Mouse (Mus musculus) retina, embryonic 14.5 days (tissue): ENCODE data around the gene Zfp275.
"Not testable (repeated sequence)": the region's sequence is repeated elsewhere in the genome, so short reads cannot be mapped to it uniquely, and the experiment has no call there.

Experiments used
- DNase-seq: peaks from one replicate; pipeline ENCODE4 v3.0.0-alpha.2; 2015; ENCODE audit warnings: low spot score

The Zfp275 gene

GRCm38 (mm10) chrX:73342483-73342895 is at the start of gene Zfp275:
Gene Zfp275, plus strand, starts transcription at chrX:73342621.
- DNase-seq, result peak; percentile 75

GRCm38 (mm10) chrX:73292876-73293275 is 49.5 kb upstream of the Zfp275 start, which contains the start of the genes Xlr5a and Xlr5c:
Gene Xlr5a, minus strand, starts transcription at chrX:73292976.
Gene Xlr5c, minus strand, starts transcription at chrX:73292976.
- not testable (repeated sequence) for DNase-seq

DNA sequence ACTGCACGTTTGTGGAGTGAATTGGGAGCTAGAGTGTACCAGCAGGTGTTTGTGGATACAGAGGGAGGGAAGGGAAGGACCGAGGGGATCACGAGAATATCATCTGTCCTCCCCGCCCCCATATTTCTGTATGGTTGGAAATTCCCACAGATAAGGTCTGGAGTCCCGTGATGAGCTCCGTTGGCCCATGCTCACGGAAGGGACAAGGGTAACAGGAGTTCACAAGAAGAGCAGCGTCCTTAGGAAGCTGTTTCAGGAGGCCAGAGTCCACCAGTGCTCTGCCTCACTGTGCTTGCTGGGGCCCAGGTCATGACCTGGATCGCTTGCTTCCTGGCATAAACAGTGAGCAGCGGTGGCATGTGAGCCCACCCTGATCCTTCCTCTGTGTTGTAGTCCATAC is 46.7 kb upstream of the Zfp275 start:
- not testable (repeated sequence) for DNase-seq

GRCm38 (mm10) chrX:73312522-73312921 is 29.9 kb upstream of the Zfp275 start:
- peak; percentile 49 for DNase-seq

DNA sequence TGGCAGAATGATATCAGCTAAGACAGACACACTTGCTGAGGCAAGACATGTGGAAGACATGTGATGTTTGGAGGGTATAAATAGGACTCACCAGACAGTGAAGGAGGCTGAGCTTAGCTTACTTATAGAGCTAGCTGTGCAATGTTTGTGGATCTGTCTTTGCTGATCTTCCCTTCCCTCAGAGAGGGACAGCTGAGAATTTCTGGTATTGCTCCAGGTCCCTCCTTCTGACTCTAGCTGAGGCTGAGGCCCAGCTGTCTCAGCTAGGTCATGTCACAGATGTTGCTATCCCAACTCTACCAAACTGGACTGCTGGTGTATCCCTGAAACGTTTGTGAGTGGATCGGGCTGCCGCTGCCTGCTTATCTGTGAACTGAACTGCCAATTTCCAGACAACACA is 21.4 kb upstream of the Zfp275 start:
- no peak for DNase-seq

DNA sequence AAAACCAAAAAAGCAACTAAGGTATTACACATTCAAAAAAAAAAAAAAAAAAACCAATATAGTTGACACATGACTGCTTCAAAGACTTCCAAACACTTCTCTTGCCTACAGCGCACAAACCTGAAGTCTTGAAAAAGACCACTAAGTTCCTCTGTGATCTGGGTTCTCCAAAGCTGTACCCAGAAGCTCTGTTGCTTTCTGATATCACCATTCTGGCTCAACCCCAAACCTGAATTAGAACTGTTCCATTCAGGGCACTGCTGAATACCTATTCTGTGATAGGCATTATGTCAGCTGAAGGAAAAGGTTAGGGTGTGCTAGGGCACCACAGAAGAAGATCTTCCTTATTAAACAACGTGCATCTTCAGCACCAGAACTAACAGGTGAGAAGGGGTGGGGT is 15.2 kb upstream of the Zfp275 start:
- no peak for DNase-seq

GRCm38 (mm10) chrX:73333548-73333947 is 8.9 kb upstream of the Zfp275 start:
- no peak for DNase-seq

DNA sequence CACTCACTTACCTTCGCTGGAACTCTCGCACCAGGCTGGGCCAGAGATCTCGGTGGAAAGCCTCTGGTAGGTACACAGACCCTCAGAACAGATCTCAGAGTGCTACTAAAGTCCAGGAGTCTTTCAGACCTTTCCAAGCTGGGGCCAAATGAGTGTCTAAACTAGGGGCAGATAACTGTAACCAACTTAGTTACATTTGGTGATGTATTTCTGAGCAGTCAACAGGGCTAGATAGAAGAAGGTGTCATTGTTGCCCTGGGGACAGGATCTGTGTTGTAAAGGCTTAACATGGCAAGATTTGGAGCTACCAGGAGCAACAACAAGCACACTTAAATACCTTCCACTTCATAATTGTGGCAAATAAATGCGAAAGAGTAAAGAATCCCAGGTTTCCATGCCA is 5.7 kb upstream of the Zfp275 start, which contains the start of gene Gm45015:
Gm45015 (minus strand) TSS at position 101 of the 400 bp plus-strand sequence.
- DNase-seq, result no peak

DNA sequence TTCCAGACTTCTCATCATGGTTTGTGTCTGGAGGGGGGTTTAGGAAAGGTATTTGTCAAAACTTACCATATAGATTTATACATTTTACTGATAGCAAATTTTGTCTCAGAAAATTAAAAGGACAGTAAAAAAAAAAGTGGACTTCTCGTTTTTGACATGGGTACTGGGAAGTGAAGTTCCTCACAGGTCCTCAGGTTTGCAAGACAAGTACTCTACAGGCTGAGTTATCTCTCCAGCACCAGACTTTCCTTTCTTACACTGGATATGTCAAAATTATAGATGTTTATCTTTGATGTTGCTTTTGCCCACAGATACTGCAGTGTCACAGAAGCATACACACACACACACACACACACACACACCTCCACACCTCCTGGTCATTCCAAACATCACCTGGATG is 948 bp upstream of the Zfp275 start:
- DNase-seq, result no peak

- peak; percentile 1 for DNase-seq
Observed at GRCm38 (mm10) chrX:73342068-73342467, 353 bp upstream of the Zfp275 start.

- peak; percentile 31 for DNase-seq
Observed at GRCm38 (mm10) chrX:73342941-73343735, 717 bp downstream of the Zfp275 start.

GRCm38 (mm10) chrX:73343802-73344201 is 1.4 kb downstream of the Zfp275 start:
- no peak for DNase-seq

DNA sequence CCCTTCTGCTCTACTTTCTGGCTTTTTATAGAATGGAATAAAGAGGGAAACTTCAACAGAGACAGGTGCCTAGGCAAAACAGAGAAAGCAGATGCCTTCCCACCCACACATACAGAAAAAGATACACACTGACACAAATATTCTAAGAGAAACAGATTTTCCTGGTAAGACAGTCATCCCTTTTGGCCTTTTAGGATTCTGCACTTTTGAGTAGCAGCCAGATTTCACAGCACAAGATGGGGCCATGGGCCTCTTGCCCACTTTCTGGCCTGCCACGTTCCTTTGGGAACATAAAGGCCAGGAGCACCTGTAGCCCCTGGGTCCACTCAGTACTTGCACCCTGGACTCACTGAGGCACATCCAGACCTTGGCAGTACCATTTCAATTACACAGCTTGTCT is 1.9 kb downstream of the Zfp275 start:
- no peak for DNase-seq

DNA sequence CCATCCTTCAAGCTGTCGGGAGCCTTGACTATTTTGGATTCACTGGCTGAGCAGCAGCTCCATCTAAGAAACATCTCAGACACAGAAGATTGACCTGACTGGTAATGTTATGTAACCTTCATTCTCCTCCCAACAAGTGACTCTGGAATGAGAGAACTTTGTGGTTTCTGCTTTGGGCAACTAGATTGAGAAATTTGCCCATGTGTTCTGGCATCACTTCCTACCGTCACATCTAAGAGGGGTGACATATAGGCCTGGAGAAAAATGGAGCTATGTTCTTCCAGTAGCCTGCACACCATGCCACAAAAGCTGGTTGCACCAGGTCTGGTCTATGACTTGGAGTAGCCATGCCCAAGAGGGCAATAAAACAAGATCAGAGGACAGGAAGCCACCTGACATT is 13.7 kb downstream of the Zfp275 start:
- no peak for DNase-seq

DNA sequence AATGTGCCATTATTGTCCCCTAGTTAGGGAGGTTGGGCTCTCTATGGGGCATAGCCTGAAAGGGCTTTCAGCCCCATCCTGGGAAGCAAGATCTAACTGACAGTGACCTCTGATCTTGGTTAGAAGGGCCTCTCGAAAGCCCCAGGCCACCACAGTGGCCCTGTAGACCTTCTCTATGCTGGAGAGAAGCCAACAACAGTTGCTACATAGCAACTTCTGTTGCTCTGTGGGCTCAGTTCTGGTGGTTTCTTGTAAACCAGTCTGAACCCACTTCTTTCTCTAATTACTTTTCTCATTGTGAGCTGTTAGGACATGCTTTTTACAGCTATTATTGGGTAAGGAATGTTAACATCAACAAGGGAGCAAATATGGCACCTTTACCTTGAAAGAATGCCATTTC is 14.3 kb downstream of the Zfp275 start:
- no peak for DNase-seq

DNA sequence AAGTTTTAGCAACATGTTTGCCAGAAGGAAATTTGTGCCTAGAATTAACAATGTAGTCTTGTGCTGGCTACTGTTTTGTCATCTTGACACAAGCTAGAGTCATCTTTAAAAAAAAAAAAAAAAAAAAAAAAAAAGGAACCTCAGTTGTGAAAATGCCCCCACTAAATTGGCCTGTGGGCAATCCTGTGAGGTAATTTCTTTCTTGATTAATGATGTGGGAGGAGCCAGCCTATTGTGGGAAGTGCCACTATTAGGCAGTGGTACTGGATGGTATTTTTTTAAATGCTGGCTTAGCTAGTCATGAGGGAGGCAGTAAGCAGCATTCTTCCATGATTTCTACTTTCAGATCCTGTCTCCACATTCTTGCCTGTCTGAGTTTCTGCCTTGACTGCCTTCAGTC is 20.9 kb downstream of the Zfp275 start:
- no peak for DNase-seq

DNA sequence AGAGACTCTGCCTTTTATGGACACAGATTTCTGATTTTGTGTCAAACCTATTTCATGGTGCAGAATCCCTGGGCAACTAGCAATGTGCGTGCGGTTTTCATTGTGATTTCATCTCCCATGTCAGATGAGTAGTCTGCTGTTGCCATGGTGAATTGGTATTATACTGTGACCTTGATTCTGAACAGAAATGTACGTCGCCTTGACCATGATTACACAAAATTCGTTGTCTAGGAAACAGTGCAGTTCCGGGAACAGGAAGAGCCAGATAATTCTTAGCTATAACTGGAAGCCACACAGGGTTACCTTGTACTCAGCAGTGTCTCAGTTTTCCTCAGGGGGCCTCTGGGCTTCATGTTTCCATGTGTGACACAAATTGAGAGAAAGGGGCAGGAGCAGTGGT is 42.0 kb downstream of the Zfp275 start:
- DNase-seq, result no peak

GRCm38 (mm10) chrX:73384924-73385323 is 42.5 kb downstream of the Zfp275 start:
- no peak for DNase-seq

DNA sequence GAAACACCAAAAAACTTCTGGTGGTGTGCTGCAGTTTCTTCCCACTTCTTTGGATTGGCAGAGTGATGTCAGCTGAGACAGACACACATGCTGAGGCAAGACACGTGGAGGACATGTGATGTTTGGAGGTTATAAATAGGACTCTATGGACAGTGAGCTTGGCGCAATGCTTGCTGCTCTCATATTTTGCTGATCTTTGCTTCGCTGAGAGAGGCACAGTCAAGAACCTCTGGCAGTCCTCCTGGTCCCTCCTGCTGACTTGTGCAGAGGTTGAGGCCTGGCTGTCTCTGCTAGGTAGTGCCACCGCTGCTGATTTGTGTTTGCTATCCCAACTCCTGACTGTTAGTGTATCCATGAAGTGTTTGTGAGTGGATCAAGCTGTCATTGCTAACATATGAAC is 49.1 kb downstream of the Zfp275 start:
- DNase-seq, result no peak

DNA sequence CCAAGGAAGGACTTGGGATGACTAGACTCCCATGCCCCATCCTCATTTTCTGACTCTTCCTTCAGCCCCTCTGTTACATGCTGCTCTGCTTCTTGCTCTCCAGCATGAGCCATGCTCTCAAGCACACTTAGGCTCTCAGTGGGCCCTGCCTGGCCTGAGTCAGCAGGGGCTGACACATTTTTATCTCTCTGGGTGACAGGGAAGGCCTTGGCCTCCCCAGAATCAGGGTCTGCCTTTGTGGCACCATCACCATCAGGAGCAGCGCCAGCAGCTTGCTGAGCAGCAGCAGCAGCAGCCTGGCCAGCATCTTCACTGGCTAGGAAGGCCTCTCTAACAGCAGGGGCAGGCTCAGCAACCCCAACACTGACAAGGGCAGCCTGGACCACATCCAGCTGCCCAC is 54.0 kb downstream of the Zfp275 start:
- DNase-seq, result no peak

DNA sequence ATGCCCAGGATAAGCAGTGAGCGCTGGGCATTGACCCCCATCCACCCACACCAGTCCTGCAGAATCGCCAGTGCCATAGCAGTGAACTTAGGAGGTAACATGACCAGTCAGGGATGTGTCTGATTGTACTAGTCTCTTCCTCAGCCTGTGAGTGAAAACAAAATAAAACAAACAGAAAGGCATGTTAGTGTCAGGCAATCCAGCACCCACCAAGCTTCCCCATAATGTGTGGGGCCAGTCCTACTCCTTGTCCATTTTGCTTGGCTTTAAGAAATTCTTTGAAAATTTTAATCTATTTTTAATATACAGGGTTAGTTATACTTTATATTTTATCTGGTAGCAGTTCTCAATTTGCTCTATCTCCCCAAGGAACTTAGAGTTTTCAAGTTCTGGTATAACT is 56.2 kb downstream of the Zfp275 start, which contains the start of gene Gm18336:
Gm18336 (minus strand) TSS at position 101 of the 400 bp plus-strand sequence.
- not testable (repeated sequence) for DNase-seq

DNA sequence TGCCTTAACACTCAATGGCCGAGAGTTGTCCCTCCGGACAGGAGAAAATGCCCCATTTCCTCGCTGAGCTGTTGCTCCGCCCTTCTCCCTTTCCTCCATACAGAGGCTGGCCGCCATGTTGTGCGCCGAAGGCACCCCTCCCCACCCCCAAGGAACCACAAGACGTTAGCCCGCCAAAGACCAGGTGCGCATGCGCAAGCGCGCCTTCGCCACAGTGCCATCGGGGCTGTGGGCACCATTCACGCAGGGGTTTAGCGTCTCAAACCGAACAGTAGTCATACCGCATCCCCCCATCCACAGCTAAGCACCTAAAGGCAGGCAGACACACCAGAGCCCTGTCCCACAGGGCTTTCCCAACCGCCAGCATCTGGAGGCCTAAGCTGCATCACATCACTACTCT is 58.5 kb downstream of the Zfp275 start:
- no peak for DNase-seq

GRCm38 (mm10) chrX:73401616-73402015 is 59.2 kb downstream of the Zfp275 start:
- no peak for DNase-seq
